ENCODE assay signal across 10 mouse cellular contexts in genomic region chr2:61058545-61059235, GRCm38 (mm10).
DNase-seq lines count a peak whose midpoint lies in the region; ATAC-seq lines count a peak whose summit lies in the region.
"Had no signal": no experiment of that assay in that cellular context is flagged by ENCODE, and none has a peak within 500 bp of the region (broad histone marks: within the 10 kb centered on the region; RNA-seq: fewer than 3 reads in every experiment).

No protein-coding gene starts in this region.

- no peak overlapping the region for H3K9ac ChIP-seq in hindbrain, embryonic 15.5 days
- no peak overlapping the region for H3K9ac ChIP-seq in embryonic facial prominence, embryonic 13.5 days
- no peak overlapping the region for H3K9ac ChIP-seq in limb, embryonic 15.5 days
- H3K9ac ChIP-seq: liver, embryonic 15.5 days had no signal

- ATAC-seq in hindbrain, embryonic 15.5 days (ENCODE audit: low FRiP score, low read depth) = no peak
- no peak for ATAC-seq in embryonic facial prominence, embryonic 13.5 days (ENCODE audit: insufficient number of reproducible peaks, insufficient read depth, low FRiP score, low TSS enrichment, low read depth)
- ATAC-seq in limb, embryonic 15.5 days (ENCODE audit: insufficient number of reproducible peaks, low FRiP score, low TSS enrichment, low read depth) = 0 out of 2 replicates have a peak, but pooled peaks have one; percentile 67

- DNase-seq in adrenal gland, postnatal 14 days = peak; percentile 16
- DNase-seq in adrenal gland, adult 2 months = no peak
- no peak for DNase-seq in hindbrain, embryonic 10.5 days (ENCODE audit: low spot score)
- no peak for DNase-seq in layer of hippocampus, postnatal 36 days
- DNase-seq in frontal cortex, postnatal 25 days (ENCODE audit: low spot score in 2 of 2) = no peak
- DNase-seq: adrenal gland, postnatal 25 days had no signal

- 15% methylated on average over 6 of the region's 6 CpGs for WGBS in hindbrain, embryonic 15.5 days
- 27% methylated on average over 6 of the region's 6 CpGs for whole genome bisulfite sequencing in hindbrain, embryonic 10.5 days
- 10% methylated on average over 6 of the region's 6 CpGs for WGBS in embryonic facial prominence, embryonic 13.5 days
- WGBS in limb, embryonic 15.5 days = 14% methylated on average over 6 of the region's 6 CpGs

- H3K27me3 ChIP-seq in hindbrain, embryonic 15.5 days = no peaks in the 10 kb centered on the region
- H3K27me3 ChIP-seq in hindbrain, embryonic 10.5 days (ENCODE audit: insufficient read depth, poor library complexity, severe bottlenecking) = no peaks in the 10 kb centered on the region
- no peaks in the 10 kb centered on the region for H3K27me3 ChIP-seq in embryonic facial prominence, embryonic 13.5 days
- H3K27me3 ChIP-seq in limb, embryonic 15.5 days = no peaks in the 10 kb centered on the region
- H3K27me3 ChIP-seq: liver, embryonic 15.5 days had no signal

- no peak overlapping the region for H3K4me2 ChIP-seq in hindbrain, embryonic 15.5 days
- no peak overlapping the region for H3K4me2 ChIP-seq in embryonic facial prominence, embryonic 13.5 days
- no peak overlapping the region for H3K4me2 ChIP-seq in limb, embryonic 15.5 days
- H3K4me2 ChIP-seq: liver, embryonic 15.5 days had no signal

- no peaks in the 10 kb centered on the region for H3K36me3 ChIP-seq in hindbrain, embryonic 15.5 days
- no peaks in the 10 kb centered on the region for H3K36me3 ChIP-seq in hindbrain, embryonic 10.5 days
- H3K36me3 ChIP-seq in embryonic facial prominence, embryonic 13.5 days = no peaks in the 10 kb centered on the region
- H3K36me3 ChIP-seq in limb, embryonic 15.5 days = no peaks in the 10 kb centered on the region
- H3K36me3 ChIP-seq: liver, embryonic 15.5 days had no signal

- no peak overlapping the region for H3K4me3 ChIP-seq in hindbrain, embryonic 15.5 days
- no peak overlapping the region for H3K4me3 ChIP-seq in hindbrain, embryonic 10.5 days
- no peak overlapping the region for H3K4me3 ChIP-seq in embryonic facial prominence, embryonic 13.5 days
- H3K4me3 ChIP-seq in limb, embryonic 15.5 days = no peak overlapping the region
- H3K4me3 ChIP-seq: liver, embryonic 15.5 days had no signal

- no peaks in the 10 kb centered on the region for H3K9me3 ChIP-seq in hindbrain, embryonic 15.5 days
- H3K9me3 ChIP-seq in hindbrain, embryonic 10.5 days = no peaks in the 10 kb centered on the region
- no peaks in the 10 kb centered on the region for H3K9me3 ChIP-seq in embryonic facial prominence, embryonic 13.5 days
- H3K9me3 ChIP-seq in limb, embryonic 15.5 days = no peaks in the 10 kb centered on the region
- H3K9me3 ChIP-seq: liver, embryonic 15.5 days had no signal

- H3K27ac ChIP-seq in hindbrain, embryonic 15.5 days (replicated peaks) = peak overlapping the region; percentile 62
- H3K27ac ChIP-seq in hindbrain, embryonic 10.5 days = no peak overlapping the region
- H3K27ac ChIP-seq in embryonic facial prominence, embryonic 13.5 days = peak overlapping the region; percentile 23; the same call in 1 of the 2 replicates
- H3K27ac ChIP-seq in limb, embryonic 15.5 days = peak overlapping the region; percentile 43
- H3K27ac ChIP-seq: liver, embryonic 15.5 days had no signal

- peaks cover 11% of the 10 kb centered on the region; the same call in 1 of the 2 replicates for H3K4me1 ChIP-seq in hindbrain, embryonic 15.5 days (replicated peaks)
- peaks cover 17% of the 10 kb centered on the region for H3K4me1 ChIP-seq in hindbrain, embryonic 10.5 days (replicated peaks)
- H3K4me1 ChIP-seq in embryonic facial prominence, embryonic 13.5 days = peaks cover 20% of the 10 kb centered on the region
- peaks cover 13% of the 10 kb centered on the region for H3K4me1 ChIP-seq in limb, embryonic 15.5 days
- H3K4me1 ChIP-seq: liver, embryonic 15.5 days had no signal
